Mouse (Mus musculus) megakaryocyte, embryonic 14.5 days (primary cell): ENCODE measurements around the gene Haspin.

Experiments used
- FLI1 ChIP-seq: IDR thresholded peaks from 2 replicates; pipeline ENCODE4 v1.6.1; 2012; ENCODE audit warnings: low read length, inconsistent platforms, mixed read lengths
- GATA1 ChIP-seq: IDR thresholded peaks from 3 replicates; pipeline ENCODE4 v1.6.1; 2012; ENCODE audit warnings: mixed read lengths, low read length, inconsistent platforms, borderline replicate concordance

GRCm38 (mm10) chr11:73137591-73138501, at the start of gene Haspin:
- TF ChIP-seq GATA1 (no peak), FLI1 (peak; percentile 39; the same call in 1 of the 2 replicates)
